Mouse (Mus musculus): Measurements from ENCODE around the gene Hist2h2bb. TPM values are rescaled to one million over a fixed set of nuclear protein-coding genes. Genes with fewer than 3 reads are reported as not detected.
"Not testable (repeated sequence)": the region's sequence is repeated elsewhere in the genome, so short reads cannot be mapped to it uniquely, and the experiment has no call there.

The Hist2h2bb gene
- polyA plus RNA-seq, 1 experiment from 2014 or later = 18.6 TPM

DNA sequence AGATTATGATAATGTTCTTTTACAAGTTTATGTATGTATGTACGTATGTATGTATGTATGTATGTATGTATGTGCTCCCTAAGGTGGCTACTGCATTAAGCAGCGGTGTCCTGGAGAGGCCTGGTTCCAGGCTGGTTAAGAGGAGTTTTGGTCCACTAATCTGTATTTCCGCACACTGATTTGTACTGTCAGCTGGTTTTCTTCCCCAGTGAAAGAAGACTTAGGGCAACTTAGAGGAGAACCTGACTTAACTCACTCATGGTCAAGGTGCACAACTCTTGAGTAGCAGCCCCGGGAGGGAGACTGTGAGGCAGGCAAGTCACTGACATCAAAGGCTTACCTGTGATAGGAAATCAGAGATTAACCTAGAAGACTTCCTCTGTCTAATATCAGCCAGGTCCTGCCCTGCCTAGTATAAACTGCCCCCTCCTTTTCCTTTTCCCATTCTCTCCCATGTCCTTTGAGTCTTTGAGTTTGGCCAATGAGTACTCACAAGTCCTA is 32.7 kb upstream of the Hist2h2bb start:
- Histone ChIP-seq H3K4me3 (ENCODE audit: low read depth, low read length) (peak overlapping the region; percentile 49), H3K27ac (replicated peaks; ENCODE audit: low read depth, low read length) (no peak overlapping the region), H3K36me3 (replicated peaks; ENCODE audit: control insufficient read depth, insufficient read depth, low read depth, low read length) (no peaks in the 10 kb centered on the region), H3K9me3 (replicated peaks; ENCODE audit: control insufficient read depth, low read length) (no peaks in the 10 kb centered on the region), H3K4me2 (ENCODE audit: low read depth, low read length) (peak overlapping the region; percentile 56), H3K9ac (replicated peaks; ENCODE audit: low read length) (no peak overlapping the region; the same call in 1 of the 2 replicates), H3K27me3 (ENCODE audit: control insufficient read depth, insufficient read depth, low read length) (no peaks in the 10 kb centered on the region), H3K4me1 (ENCODE audit: control insufficient read depth, insufficient read depth, low read length) (no peaks in the 10 kb centered on the region)
- WGBS = 83% methylated on average over 4 of the region's 4 CpGs
- no peak for ATAC-seq (replicated peaks; ENCODE audit: insufficient number of reproducible peaks, low FRiP score, low TSS enrichment, low read depth)
- DNase-seq (ENCODE audit: low spot score) = no peak

DNA sequence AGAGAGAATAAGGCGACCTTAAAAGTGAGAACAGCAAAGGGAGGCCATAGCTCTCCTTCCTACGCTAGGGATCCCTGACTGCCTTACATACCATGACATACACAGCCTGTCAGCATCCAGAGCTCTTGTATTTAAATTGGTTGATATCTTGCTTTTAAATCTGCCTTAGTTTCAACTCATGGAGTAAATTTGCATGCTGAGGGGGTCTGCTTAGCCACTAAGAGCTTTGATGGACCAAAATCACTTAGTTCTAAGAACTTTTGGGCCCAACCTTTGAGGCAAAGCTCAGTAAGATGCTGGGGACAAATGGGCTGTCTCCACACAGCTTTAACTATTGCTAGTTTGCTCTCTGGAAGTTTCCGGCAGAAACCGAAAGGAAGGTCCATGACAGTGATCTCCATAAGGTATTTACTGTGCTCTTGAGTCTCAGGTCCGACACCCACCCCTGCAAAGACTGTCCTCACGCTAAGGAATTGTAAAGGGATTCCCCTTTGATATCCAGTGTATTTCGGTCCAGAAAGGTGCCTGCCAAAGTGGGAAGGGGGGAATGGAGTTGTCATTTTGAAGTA is 32.1 kb upstream of the Hist2h2bb start:
- peak; percentile 57 for DNase-seq (ENCODE audit: low spot score)
- H3K4me3 ChIP-seq (ENCODE audit: low read depth, low read length) = peak overlapping the region; percentile 49
- peak overlapping the region; percentile 56 for H3K4me2 ChIP-seq (ENCODE audit: low read depth, low read length)
- H3K9me3 ChIP-seq (replicated peaks; ENCODE audit: control insufficient read depth, low read length) = no peaks in the 10 kb centered on the region
- H3K4me1 ChIP-seq (ENCODE audit: control insufficient read depth, insufficient read depth, low read length) = no peaks in the 10 kb centered on the region
- ATAC-seq (replicated peaks; ENCODE audit: insufficient number of reproducible peaks, low FRiP score, low TSS enrichment, low read depth) = no peak
- peak overlapping the region; percentile 88 for H3K27ac ChIP-seq (replicated peaks; ENCODE audit: low read depth, low read length)
- H3K36me3 ChIP-seq (replicated peaks; ENCODE audit: control insufficient read depth, insufficient read depth, low read depth, low read length) = no peaks in the 10 kb centered on the region
- WGBS = 28% methylated on average over 7 of the region's 7 CpGs
- H3K9ac ChIP-seq (replicated peaks; ENCODE audit: low read length) = peak overlapping the region; percentile 81
- H3K27me3 ChIP-seq (ENCODE audit: control insufficient read depth, insufficient read depth, low read length) = no peaks in the 10 kb centered on the region

DNA sequence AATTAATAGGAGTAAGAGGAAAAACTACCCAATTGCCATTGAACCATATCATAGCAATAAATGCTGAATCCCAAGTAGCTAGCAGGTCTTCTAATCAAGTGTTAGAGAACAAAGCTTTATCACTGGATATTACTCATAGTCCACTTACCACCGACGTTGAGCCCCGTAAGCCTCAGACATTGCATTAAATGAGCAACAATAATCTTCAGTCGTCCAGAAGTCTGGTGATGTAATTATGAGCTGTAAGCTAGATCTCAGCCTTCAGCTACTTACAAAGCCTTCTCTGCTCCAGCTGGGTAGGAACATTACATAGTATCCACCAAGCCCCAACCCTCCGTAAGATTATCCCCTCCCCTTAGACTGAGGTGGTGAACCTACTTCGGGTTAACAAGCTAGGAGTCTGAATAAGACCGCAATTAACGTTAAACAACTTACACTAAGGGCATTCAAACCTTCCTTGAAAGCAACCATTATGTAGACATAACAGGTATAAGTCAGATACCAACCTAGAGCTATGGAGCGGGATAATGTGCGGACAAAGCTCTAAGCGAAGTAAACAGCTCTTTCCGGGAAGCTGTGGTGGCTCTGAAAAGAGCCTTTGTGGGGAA is 31.5 kb upstream of the Hist2h2bb start:
- H3K36me3 ChIP-seq (replicated peaks; ENCODE audit: control insufficient read depth, insufficient read depth, low read depth, low read length) = no peaks in the 10 kb centered on the region
- no peak for ATAC-seq (replicated peaks; ENCODE audit: insufficient number of reproducible peaks, low FRiP score, low TSS enrichment, low read depth)
- DNase-seq (ENCODE audit: low spot score) = peak; percentile 70
- H3K4me1 ChIP-seq (ENCODE audit: control insufficient read depth, insufficient read depth, low read length) = no peaks in the 10 kb centered on the region
- no peaks in the 10 kb centered on the region for H3K9me3 ChIP-seq (replicated peaks; ENCODE audit: control insufficient read depth, low read length)
- H3K9ac ChIP-seq (replicated peaks; ENCODE audit: low read length) = peak overlapping the region; percentile 81
- H3K27me3 ChIP-seq (ENCODE audit: control insufficient read depth, insufficient read depth, low read length) = no peaks in the 10 kb centered on the region
- H3K4me2 ChIP-seq (ENCODE audit: low read depth, low read length) = peak overlapping the region; percentile 56
- WGBS = 1% methylated on average over 12 of the region's 12 CpGs
- peak overlapping the region; percentile 88 for H3K27ac ChIP-seq (replicated peaks; ENCODE audit: low read depth, low read length)
- H3K4me3 ChIP-seq (ENCODE audit: low read depth, low read length) = peak overlapping the region; percentile 49

- not testable (repeated sequence) for DNase-seq (ENCODE audit: low spot score); H3K9me3 ChIP-seq (replicated peaks; ENCODE audit: control insufficient read depth, low read length); H3K4me1 ChIP-seq (ENCODE audit: control insufficient read depth, insufficient read depth, low read length); H3K27me3 ChIP-seq (ENCODE audit: control insufficient read depth, insufficient read depth, low read length); H3K36me3 ChIP-seq (replicated peaks; ENCODE audit: control insufficient read depth, insufficient read depth, low read depth, low read length)
- WGBS = under 1% methylated on average over 10 of the region's 68 CpGs
- Histone ChIP-seq H3K27ac (replicated peaks; ENCODE audit: low read depth, low read length) (peak within 1 kb of the TSS; percentile 88), H3K9ac (replicated peaks; ENCODE audit: low read length) (peak within 1 kb of the TSS; percentile 81), H3K4me3 (ENCODE audit: low read depth, low read length) (peak within 1 kb of the TSS; percentile 49), H3K4me2 (ENCODE audit: low read depth, low read length) (peak within 1 kb of the TSS; percentile 56)
- ATAC-seq (replicated peaks; ENCODE audit: insufficient number of reproducible peaks, low FRiP score, low TSS enrichment, low read depth) = peak; percentile 95
Observed at GRCm38 (mm10) chr3:96238954-96239793, 30.4 kb upstream of the Hist2h2bb start, which contains the start of gene Hist2h3c2. Gene Hist2h3c2, minus strand, starts transcription at chr3:96239127.

GRCm38 (mm10) chr3:96239949-96240798 is 29.4 kb upstream of the Hist2h2bb start, which contains the start of gene Hist2h2aa2:
Gene Hist2h2aa2, minus strand, starts transcription at chr3:96240276.
- not testable (repeated sequence) for H3K9me3 ChIP-seq (replicated peaks; ENCODE audit: control insufficient read depth, low read length); H3K4me3 ChIP-seq (ENCODE audit: low read depth, low read length); H3K4me1 ChIP-seq (ENCODE audit: control insufficient read depth, insufficient read depth, low read length); H3K27me3 ChIP-seq (ENCODE audit: control insufficient read depth, insufficient read depth, low read length); H3K36me3 ChIP-seq (replicated peaks; ENCODE audit: control insufficient read depth, insufficient read depth, low read depth, low read length)
- DNase-seq (ENCODE audit: low spot score) (peak; percentile 68), ATAC-seq (replicated peaks; ENCODE audit: insufficient number of reproducible peaks, low FRiP score, low TSS enrichment, low read depth) (peak; percentile 79)
- Histone ChIP-seq H3K4me2 (ENCODE audit: low read depth, low read length) (peak within 1 kb of the TSS; percentile 36), H3K27ac (replicated peaks; ENCODE audit: low read depth, low read length) (peak within 1 kb of the TSS; percentile 67), H3K9ac (replicated peaks; ENCODE audit: low read length) (peak within 1 kb of the TSS; percentile 44; the same call in 1 of the 2 replicates)
- 4% methylated on average over 26 of the region's 85 CpGs for WGBS

- Histone ChIP-seq H3K27me3 (ENCODE audit: control insufficient read depth, insufficient read depth, low read length) (no peaks in the 10 kb centered on the region), H3K27ac (replicated peaks; ENCODE audit: low read depth, low read length) (peak overlapping the region; percentile 67), H3K36me3 (replicated peaks; ENCODE audit: control insufficient read depth, insufficient read depth, low read depth, low read length) (no peaks in the 10 kb centered on the region), H3K4me3 (ENCODE audit: low read depth, low read length) (no peak overlapping the region), H3K9ac (replicated peaks; ENCODE audit: low read length) (peak overlapping the region; percentile 32; the same call in 1 of the 2 replicates), H3K4me1 (ENCODE audit: control insufficient read depth, insufficient read depth, low read length) (no peaks in the 10 kb centered on the region; the same call in 1 of the 2 replicates), H3K4me2 (ENCODE audit: low read depth, low read length) (no peak overlapping the region), H3K9me3 (replicated peaks; ENCODE audit: control insufficient read depth, low read length) (no peaks in the 10 kb centered on the region)
- ATAC-seq (replicated peaks; ENCODE audit: insufficient number of reproducible peaks, low FRiP score, low TSS enrichment, low read depth) (no peak), DNase-seq (ENCODE audit: low spot score) (no peak)
- 80% methylated on average over 9 of the region's 9 CpGs for WGBS
Observed at GRCm38 (mm10) chr3:96240799-96241197, 28.8 kb upstream of the Hist2h2bb start.

GRCm38 (mm10) chr3:96243921-96244572 is 25.5 kb upstream of the Hist2h2bb start:
- no peaks in the 10 kb centered on the region for H3K36me3 ChIP-seq (replicated peaks; ENCODE audit: control insufficient read depth, insufficient read depth, low read depth, low read length)
- peak overlapping the region; percentile 37 for H3K9ac ChIP-seq (replicated peaks; ENCODE audit: low read length)
- no peaks in the 10 kb centered on the region; the same call in 1 of the 2 replicates for H3K4me1 ChIP-seq (ENCODE audit: control insufficient read depth, insufficient read depth, low read length)
- peak overlapping the region; percentile 87 for H3K27ac ChIP-seq (replicated peaks; ENCODE audit: low read depth, low read length)
- peak overlapping the region; percentile 23; the same call in 1 of the 2 replicates for H3K4me2 ChIP-seq (ENCODE audit: low read depth, low read length)
- DNase-seq (ENCODE audit: low spot score) = no peak
- H3K27me3 ChIP-seq (ENCODE audit: control insufficient read depth, insufficient read depth, low read length) = no peaks in the 10 kb centered on the region
- ATAC-seq (replicated peaks; ENCODE audit: insufficient number of reproducible peaks, low FRiP score, low TSS enrichment, low read depth) = no peak
- no peaks in the 10 kb centered on the region for H3K9me3 ChIP-seq (replicated peaks; ENCODE audit: control insufficient read depth, low read length)
- no peak overlapping the region for H3K4me3 ChIP-seq (ENCODE audit: low read depth, low read length)
- WGBS = 80% methylated on average over 7 of the region's 7 CpGs

All from embryonic facial prominence, embryonic 11.5 days (tissue).